Mouse (Mus musculus): Measurements from ENCODE around the gene Fas. TPM values are rescaled to one million over a fixed set of nuclear protein-coding genes. Genes with fewer than 3 reads are reported as not detected.

The Fas gene
- polyA plus RNA-seq, 1 experiment from 2014 or later, result 0.19 TPM

Other genes with a start within 250 kb of the Fas start
- not detected in 2 replicates for gene Lipn, start 223.3 kb upstream of the Fas start, polyA plus RNA-seq (2015; fragmentation: Nextera tagmentation; extraction: Ambion mirVana)
- not detected in 2 replicates for gene Lipm, start 189.7 kb upstream of the Fas start, polyA plus RNA-seq (2015; fragmentation: Nextera tagmentation; extraction: Ambion mirVana)
- gene Ankrd22, start 124.6 kb upstream of the Fas start, polyA plus RNA-seq (2015; fragmentation: Nextera tagmentation; extraction: Ambion mirVana), result not detected in 2 replicates
- gene Stambpl1, start 98.4 kb upstream of the Fas start, polyA plus RNA-seq (2015; fragmentation: Nextera tagmentation; extraction: Ambion mirVana), result 2.9 and 3.8 TPM in 2 replicates
- gene Acta2, start 35.1 kb upstream of the Fas start, polyA plus RNA-seq (2015; fragmentation: Nextera tagmentation; extraction: Ambion mirVana), result 4.4 and 6.2 TPM in 2 replicates
- gene Ch25h, start 184.5 kb downstream of the Fas start, polyA plus RNA-seq (2015; fragmentation: Nextera tagmentation; extraction: Ambion mirVana), result 0.23 and 0.37 TPM in 2 replicates
- 12.7 and 13.6 TPM in 2 replicates for gene Lipa, start 236.8 kb downstream of the Fas start, polyA plus RNA-seq (2015; fragmentation: Nextera tagmentation; extraction: Ambion mirVana)

Measured in forebrain, embryonic 13.5 days (tissue).